Mouse (Mus musculus): ENCODE results near the gene Cyb5d1.

- TF ChIP-seq CTCF (IDR thresholded peaks at IDR 0.05) (no peak), POLR2A (IDR thresholded peaks at IDR 0.05; ENCODE audit: insufficient read depth, low read depth, low read length) (no peak), EP300 (IDR thresholded peaks at IDR 0.05; ENCODE audit: insufficient read depth, low read depth, low read length) (no peak)
These were observed 10.2 kb upstream of the Cyb5d1 start for GRCm38 (mm10) chr11:69405397-69406200.

Measured in heart, adult 2 months (tissue).